Mouse (Mus musculus) cerebellum, adult 11 months (tissue): ENCODE results near the gene Acp7.

ENCODE experiments used
- DNase-seq: peaks from one replicate; pipeline ENCODE4 v3.0.0; 2022

Gene Acp7

GRCm38 (mm10) chr7:28573236-28573635 lies 57.9 kb downstream of the Acp7 start:
- no peak for DNase-seq

DNA sequence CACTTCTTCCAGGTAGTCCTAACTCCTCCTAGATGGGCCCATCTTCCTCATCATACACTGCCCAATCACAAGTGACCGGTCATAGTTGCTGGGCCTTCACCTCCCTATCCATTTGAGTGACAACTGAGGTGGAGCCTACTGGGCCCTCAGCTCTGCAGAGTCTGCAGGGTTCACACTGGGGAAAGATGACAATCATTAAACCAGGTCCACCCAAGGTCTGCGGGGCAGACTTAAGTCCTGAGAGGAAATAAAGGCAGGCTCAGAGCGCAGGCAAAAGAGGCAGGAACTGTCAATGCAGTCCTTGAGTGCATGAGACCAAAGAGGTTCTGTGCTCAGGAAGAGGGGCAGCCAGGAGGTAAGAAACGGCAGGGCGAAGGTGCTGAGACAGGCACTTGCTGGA lies 58.4 kb downstream of the Acp7 start:
- DNase-seq, result no peak

GRCm38 (mm10) chr7:28570982-28571682 lies 60.0 kb downstream of the Acp7 start:
- no peak for DNase-seq

- peak; percentile 61 for DNase-seq
Measured at GRCm38 (mm10) chr7:28570291-28570981, 60.7 kb downstream of the Acp7 start.

DNA sequence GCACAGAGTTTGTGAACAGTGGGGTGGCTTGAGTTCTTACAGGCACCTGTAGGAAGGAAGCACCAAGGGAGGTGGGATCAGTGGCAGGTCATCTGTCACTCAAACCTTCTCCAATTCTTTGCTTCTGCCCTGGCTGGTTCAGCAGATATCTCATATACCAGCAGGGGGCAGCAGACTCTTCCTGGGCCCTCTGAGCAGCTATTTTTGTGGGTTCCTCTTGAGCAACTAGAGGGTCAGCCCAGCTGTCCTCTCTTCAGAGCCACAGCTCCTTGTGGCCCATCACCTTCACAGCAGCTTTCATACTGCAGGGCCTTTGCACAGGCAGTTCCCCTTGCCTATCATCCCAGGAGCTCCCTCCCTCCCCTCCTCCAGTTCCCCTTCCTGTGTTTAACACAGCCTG lies 62.9 kb downstream of the Acp7 start:
- peak; percentile 57 for DNase-seq

DNA sequence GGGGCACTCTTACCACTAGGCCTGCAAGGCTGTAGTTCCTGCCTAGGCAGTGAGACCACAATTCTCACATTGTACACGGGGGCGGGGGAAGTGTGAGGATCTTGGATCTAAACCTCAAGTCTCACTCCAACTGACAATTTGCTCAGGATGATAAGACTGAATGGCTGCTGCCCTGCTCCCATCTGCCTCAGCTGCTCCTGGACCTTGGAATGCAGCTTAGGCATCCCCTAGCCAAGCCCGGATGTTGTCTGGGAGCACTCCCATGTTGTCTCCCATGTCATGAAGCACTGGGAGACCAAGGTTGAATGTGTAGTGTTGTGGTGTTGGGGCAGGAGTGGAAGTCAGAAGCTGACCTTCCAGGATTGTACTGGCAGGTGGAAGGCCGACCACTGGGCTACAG lies 63.6 kb downstream of the Acp7 start:
- no peak for DNase-seq

DNA sequence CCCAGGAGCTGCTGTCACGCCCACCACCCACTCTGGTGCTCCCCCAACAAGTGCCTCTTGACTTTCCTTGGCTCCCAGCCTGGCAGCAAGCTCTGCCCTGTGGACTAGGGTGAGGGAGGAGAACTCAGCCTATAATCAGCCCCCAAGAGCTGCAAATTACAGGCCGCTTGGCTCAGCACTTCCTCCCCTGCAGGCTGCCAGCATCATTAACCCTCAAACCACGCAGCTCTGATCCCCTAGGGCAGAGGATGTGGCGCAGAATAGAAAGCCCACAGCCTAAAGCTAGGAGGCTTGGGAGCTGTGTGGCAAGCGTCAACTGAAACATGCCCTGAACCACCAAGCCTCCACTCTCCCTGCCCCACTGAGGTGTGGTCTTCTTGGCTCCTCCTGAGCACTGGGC lies 65.7 kb downstream of the Acp7 start:
- no peak for DNase-seq

DNA sequence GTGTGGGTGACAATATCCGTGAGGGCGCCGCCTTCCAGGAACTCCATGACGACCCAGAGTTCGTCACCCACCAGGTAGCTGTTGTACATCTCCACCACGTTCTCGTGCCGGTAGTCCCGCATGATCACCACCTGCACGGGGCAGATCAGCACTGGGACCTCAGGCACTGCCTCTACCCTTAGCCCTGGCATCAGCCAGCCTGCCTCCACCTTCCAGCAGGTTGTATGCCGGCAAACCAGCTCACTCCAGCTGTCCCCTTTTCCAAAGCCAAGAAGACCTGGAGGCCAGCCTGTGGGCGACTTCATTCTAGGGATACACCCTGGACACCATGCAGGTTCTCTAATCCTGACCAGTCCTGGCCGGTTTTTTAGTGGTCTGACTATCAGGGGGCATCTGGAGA lies 68.2 kb downstream of the Acp7 start:
- DNase-seq, result peak; percentile 44

DNA sequence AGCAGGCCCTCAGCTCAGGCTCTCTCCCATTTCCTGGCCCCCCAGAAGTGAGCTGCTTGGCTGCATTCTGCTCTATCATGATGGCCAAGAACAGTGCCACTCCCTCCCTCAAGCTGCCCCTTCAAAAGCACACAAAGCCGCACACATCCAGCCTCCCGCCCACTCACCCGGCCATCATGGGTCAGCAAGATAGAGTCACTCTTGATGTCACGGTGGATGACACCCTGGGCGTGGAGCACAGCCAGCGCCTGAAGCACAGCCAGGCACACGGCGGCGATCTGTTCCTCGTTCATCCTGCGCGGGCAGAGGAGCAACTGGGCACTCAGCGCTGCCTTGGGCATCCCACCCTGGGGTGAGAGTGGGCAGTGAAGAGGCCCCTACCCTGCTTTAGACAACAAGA lies 68.8 kb downstream of the Acp7 start:
- DNase-seq, result peak; percentile 59

- DNase-seq, result peak; percentile 44
Measured at GRCm38 (mm10) chr7:28561967-28562366, 69.2 kb downstream of the Acp7 start.

DNA sequence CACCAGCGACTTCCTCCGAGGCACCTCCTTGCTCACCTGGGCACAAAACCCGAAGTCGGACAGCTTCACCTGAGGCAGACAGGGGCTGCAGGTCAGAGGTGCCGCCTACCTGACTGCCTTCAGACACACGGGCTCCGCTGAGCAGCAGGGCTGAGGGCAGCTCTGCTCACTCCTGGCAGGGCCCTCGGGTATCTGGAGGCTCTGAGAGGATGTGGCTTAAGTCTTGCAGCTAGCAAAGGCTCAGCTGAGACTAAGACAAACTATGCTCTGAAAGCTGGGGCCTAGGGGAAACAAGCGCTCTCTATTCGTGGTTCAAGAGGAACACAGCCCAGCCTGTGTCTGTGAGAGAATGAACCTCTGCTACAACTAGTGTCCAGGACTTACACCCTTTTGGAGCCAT lies 70.3 kb downstream of the Acp7 start:
- DNase-seq, result no peak

- DNase-seq, result no peak
Measured at GRCm38 (mm10) chr7:28558486-28558885, 72.6 kb downstream of the Acp7 start.

DNA sequence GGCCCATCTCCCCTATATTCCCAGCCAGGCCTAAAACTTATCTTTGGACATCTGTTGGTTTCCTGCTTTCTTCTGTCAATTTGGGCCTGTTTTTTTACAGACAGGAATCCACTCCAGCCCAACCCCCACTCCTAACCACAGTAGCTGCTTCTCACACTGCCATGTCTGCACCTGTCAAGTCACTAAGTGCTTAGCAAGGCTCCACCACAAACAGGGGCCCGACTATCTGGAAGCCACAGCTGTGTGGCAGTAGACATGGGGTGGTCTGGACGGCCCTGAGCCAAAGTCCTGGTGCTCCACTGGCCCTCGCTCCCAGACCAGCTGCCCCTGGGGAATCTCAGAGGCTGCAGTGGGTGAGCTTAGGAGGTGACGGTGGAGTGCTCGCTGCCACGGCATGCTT lies 73.4 kb downstream of the Acp7 start:
- DNase-seq, result no peak
